Mouse (Mus musculus) gastrocnemius, postnatal 4 days (tissue): ENCODE measurements at regions not wholly inside any gene's neighbourhood (a gene's known extent, or its start where the extent isn't known, plus 50 kb on each side); places are given as distances from the start of the nearest gene placed in this dataset.

Experiments used
- DNase-seq, 2 experiments: peaks; one replicate each; pipeline ENCODE4 v3.0.0; 2021 to 2022; ENCODE audit warnings: low spot score in 2 of 2, mixed read lengths in 2 of 2

DNA sequence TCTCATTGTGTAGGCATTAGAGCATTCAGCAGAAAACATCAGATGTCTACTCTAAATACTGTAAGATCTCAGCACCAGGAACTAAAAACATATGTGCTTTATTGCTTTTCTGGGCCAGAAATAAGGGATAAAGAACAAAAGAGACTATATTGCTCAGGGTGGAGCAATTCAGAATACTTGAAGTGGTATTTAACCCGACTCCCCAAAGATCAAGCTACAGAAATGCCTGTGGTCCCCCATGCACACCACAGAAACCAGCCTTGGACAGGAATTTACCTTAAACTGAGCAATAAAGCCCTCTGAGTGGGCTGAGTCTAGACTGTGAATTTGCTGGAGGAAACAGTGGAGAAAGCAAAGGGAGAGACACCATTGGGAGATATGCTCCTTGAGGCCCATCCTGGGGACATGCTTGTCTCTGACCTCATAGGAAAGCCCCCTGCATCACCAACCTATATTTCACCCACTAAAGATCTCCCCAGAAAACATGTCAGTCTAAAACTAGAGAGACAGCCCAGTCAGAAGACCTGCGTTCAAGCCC is 197.3 kb upstream of the 4930412O13Rik start:
- no peak for DNase-seq

DNA sequence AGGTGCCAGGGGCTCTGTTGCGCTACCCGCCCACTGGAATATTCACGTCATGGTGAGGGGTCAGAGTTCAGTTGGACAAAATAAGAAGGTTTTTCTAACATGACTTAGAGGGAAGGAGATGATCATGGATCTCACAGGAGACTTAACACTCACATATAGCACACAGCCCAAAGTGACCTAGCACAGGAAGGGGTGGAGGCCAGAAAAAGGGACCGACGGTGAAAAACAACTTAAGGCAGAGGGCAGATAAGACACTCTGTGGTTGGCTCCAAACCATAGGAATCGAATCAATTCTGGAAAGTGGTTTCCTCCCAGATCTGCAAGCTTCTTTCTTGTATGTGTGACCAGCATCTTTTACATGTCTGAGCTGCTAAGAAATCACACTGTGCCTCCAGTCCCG is 192.9 kb upstream of the 4930412O13Rik start:
- no peak for DNase-seq

DNA sequence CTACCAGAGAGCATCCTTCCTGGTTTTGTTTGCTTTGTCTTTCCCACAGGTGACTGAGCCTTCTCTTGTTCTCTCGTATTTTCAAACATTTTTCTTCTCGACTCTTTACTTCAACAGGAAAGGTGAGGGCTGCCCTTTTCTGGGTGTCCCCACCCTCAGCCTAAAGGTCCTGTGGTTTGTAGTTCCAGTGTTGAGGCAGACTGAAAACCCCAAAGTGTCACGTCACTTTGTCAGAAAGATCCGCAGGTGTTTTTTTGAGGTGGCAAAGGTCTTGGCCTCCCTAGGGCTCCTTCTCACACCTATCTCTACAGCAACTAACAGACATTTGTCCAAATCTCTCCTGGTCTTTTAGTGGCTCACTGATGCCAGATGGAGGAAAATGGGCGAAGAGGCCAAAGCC is 191.5 kb upstream of the 4930412O13Rik start:
- DNase-seq, result no peak

DNA sequence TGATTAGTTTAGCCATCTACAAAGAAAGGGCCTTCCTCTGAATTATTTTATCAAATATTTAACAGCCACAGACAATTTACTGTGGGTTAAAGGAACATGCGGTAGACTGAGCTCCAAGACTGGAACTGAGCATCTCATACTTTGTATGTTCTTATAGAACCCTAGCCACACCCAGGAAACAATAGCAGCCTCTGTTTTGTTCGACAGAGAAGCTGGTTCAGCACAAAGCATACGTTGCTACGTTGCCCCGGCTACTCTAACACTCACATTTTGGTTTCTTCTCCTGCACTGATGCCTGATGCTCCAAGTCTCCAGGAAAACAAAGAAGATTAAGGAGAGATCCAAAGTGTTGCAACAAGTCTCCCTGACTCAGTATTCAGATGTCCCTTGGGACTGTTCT is 189.5 kb upstream of the 4930412O13Rik start:
- no peak for DNase-seq

DNA sequence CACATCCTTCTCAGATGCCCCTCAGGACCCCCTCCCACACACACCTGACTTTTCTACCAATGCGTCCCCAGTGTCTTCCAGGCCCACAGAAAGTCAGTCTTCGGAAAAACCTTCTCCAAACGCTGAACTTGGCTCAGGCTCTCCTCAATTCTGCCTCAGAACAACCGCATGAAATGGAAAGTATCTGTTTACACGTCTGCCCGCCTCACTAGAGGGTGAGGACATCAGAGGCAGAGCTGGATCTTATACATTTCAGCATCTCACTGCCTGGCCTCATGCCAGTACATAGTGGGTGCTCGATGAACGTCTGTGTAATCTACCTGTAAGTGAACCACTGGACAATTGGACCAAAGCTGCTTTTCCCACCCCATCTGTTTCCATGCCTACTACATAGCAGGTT is 189.1 kb upstream of the 4930412O13Rik start:
- no peak for DNase-seq

DNA sequence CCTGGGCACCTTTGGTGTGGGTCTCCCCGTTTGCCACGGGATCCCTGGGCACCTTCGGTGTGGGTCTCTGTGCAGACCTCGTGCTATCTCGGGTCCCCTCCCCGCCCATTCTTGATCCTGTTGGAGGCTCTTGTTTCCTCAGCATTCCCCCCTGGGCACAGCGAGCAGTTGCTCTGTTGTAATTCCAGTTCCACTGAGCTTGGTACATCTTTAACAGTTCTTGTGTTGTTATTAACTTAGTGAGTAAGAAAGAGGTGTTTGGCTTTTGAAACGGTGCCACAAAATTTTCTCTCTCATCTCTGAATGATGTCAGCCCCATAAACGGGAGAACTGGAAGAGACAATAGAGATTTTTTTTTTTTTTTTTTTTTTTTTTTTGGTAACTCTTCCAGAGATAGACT is 187.7 kb upstream of the 4930412O13Rik start:
- no peak for DNase-seq

DNA sequence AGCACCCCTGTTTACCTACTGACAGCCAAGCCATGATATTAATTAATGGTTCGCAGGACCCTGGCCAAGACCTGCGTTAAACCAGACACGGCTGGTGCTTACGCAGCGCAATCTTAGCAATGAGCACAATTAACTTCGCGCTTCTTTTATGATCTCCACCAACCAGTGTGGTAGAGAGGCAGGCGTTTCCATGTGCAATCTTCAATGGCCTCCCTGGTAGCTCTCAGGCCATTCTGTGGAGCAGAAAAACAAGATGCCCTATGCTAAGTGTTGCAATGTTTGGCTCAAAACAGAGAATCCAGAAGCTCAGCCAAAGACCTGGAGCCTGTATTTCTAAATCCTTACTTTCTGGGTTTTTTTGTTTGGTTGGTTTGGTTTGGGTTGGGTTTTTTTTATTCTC is 186.9 kb upstream of the 4930412O13Rik start:
- no peak for DNase-seq

DNA sequence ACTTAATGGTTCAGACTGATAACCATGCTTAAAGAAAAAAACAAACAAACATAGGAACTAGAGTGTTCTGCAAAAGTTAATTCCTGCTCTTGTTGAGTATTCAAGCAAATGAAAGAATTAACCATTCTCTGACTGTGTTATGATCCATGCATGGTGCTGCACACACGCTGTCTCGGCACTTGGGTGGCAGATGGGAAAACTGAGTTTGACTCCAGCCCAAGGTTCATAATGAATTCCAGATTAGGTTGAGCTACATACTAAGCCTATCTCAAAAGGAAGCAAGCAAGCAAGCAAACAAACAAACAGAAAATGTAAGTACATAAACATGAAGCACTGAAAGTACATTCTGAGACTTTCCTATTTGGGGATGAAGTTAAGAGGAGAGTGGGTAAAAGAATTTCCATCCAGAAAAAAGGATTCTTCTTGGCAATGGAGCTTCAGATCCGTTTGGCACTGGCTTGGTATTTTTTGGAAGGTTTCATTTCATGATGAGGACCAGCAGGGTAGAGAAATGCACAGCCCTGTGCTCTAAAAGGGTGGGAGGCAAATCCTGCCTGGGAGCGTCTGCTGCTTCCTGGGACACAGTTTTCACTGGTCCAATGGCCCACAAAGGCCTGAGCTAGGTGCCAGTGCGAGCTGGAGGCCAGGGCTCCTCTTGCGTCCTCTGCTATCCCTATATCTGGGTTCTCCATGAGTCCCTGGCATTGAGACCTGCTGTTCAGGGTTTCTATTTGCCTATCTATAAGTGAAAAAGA is 183.3 kb upstream of the 4930412O13Rik start:
- no peak for DNase-seq

DNA sequence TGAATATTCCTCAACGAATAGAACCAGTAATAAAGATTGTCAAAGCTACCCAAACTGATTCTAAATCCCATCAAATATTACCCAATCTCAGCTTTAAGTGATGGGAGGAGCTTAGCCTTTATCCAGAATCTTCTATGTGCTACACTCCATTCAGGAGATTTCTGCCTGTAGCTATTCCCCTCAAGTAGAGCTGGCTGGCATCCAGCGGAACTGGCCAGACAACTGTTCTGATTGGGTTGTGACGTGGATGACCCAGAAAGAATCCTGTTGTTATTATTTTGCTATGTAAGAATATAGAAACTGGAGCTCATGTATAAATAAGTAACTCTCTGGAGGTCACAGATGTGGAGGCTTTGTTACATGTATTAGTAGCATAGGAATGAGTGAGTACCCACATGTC is 176.8 kb upstream of the 4930412O13Rik start:
- DNase-seq, result no peak

DNA sequence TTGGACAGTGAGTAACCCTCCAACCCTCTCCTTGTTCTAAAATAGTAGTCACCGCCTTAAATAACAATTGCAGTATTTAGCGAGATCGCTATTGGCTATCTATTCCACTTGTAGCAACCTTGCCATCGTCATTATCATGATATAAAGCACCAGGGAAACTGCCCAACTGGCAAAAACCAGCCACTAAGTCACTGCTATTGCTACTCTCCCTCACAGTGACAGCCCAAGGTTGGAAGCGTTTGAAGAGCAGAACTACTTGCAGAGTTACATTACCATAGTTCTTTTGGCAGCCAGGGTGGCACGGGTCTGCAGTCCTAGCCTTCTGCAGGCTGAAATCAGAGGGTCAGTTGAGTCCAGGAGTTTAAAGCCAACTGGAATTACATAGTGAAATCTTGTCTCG is 171.6 kb upstream of the 4930412O13Rik start:
- no peak for DNase-seq

DNA sequence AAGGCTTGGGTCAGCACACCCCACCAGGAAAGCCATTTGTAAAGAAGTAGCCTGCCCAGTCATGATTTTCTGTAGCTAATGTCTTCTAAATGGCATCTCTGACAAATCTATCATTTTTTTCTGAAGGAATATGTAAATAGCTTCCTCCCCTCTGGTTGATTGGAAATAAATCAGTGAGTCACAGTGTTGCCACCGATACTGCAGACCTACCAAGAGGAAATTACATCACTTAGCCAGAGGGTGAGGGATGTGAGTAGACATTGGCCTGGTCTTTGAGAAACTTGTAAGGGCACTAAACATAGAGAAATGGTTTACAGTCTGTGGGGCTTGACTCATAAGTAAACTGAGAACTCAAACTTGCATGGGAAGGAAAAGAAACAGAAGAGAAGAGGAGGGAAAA is 163.1 kb upstream of the 4930412O13Rik start:
- DNase-seq, result no peak

DNA sequence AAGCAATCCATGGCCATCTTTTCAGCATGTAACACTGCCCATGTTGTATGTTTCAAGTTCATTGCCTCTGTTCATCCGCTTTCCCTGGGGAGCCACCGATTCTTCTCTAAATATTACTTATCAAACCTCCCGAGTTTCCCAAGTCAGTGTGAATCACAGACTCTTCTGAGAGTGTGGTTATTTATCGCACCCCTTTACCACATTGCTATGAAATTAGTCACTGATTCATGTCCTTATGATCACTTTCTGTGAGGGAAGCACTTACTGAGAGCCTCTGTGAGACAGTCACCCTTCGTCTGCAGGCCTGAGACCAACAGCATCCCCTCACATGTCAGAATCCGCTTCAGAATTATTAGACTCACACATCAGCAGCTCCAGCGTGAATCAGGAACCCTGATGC is 147.8 kb upstream of the 4930412O13Rik start:
- DNase-seq, result no peak

DNA sequence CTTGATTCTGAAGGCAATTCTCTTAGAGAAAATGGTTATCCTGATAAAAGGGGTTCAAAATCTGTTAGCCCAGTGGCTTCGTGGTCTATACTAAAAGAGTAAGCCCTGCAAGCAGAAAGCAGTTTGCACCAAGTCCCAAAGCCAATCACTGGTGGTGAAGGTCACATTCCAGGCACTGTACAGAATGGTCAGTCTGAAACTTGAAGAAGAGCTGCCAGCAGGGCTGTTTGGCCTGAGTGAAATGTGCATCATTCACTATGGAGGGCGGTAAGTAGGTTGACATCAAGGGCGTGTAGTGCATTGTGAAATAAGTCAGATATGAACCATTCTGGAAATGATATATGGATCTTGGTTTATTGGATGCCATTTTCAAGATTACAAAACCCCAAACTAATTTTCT is 136.9 kb upstream of the 4930412O13Rik start:
- no peak for DNase-seq

DNA sequence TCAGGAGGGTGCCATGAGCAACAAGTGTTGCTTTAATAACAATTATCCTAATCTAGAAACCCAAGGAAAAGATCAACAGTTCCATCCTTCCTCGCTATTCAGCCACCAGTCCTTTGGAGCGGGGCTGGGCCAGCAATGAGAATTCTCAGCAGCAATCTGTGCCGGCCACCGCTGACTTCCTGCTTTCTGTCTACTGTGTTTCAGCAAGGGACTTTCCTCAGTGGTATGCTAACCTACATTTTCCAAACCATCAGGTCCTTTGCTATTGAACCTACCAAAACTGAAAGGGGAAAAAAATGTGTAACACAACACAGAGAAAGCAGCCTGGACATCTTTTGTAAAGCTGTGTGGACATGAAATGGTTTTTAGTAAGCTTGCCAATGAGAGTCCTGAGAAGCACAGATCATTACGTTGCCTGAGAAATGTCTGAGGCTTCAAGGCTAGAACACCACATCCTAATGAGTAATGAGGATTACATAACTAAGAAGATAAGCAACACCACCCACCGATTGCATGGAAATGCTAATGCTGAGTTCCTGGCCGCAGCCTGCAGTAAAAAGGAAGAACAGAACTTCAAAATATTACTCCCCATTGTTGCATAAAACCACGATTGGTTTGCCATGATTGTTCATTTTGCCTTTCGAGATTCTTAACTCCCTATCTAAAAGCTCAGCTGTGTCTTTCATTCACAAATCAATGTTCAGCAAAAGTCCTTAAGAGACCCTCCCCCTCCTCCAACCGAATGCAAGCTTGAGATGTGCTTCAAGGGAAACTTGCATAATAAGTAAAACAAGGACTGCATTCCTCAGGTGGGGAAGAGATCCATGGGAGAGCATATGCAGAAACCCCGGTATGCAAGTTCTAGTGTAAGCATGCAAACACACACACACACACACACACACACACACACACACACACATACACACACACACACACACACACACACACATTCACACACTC is 130.9 kb upstream of the 4930412O13Rik start:
- DNase-seq, result no peak

DNA sequence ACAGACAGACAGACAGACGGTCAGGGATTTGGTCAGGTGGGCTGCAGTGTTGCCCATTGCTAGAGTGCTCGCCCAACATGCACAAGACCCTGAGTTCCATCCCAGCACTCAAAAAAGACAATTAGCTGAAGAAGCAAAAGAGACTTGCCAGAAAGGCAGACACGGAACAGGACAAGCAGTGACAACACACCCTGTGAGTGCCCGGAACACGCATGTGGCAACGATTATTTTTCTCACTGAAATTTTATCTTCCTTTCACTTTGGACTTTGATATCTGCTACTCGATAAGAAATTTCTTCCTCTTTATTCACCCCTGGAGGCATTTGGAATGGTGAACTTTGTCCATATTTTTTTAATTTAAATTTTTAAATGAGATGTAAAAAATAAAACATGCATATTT is 127.4 kb upstream of the 4930412O13Rik start:
- no peak for DNase-seq

DNA sequence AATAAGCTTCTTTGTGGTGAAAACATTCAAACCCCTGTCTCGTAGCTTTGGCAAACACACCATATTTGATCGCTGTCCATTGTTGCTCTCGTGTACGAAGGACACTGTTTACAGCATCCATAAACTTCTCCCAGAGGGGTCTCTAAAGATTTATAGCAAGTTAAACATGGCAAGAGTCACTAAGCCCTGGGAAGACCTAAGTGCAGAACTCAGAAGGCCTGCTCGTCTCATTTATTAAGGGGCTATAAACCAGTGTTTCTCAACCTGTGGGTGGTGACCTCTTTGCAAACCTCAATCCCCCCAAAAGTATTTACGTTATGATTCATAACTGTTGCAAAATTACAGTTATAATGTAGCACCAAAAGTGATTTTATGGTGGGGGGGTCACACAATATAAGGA is 126.9 kb upstream of the 4930412O13Rik start:
- no peak for DNase-seq

DNA sequence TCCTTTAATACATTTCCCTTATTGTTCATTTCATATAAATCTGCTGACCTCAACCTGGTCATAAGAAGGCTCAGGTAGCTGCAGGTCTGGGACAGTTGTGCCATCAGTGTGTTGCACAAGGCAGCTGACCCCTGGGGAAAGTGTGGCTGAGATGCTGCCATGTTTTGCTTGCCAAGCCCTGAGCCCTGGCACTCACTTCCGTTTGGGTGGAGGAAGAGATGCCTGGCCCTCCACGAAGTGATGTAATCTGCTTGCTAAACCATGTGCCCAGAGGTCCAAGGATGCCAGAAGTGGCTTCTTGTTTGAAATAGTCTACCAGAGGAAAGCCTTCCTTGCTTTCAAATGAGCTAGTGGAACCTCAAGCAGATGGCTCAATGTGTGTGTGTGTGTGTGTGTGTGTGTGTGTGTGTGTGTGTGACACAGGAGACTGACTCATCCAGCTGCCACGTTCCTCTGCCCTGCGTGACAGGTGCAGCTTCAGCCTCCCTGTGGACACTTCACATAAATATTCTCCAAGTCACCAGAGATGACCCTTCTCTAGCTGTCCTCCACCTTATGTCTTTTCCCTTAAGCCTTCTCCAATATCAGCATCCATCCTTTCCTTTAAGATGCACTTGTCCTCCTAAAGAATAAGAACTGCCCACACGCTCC is 123.2 kb upstream of the 4930412O13Rik start:
- no peak for DNase-seq

DNA sequence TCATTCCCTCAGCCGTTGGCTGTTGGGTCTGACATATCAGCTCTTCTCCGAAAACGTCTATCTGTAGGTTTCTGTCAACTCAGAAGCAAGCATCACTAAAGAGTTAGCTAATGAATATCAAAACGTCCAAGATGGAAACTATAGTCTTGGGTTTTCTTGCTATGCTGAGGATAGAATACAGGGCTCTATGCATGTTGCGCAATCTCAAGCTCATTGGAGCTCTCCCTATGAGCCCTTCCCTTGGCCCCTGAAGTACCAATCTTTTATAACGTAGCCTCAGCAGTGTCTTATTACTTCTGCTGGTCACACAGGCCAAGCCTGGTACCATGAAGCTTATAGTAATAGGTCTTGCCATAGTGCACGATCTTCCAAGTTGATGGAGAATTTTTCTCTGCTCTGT is 122.1 kb upstream of the 4930412O13Rik start:
- DNase-seq, result no peak

DNA sequence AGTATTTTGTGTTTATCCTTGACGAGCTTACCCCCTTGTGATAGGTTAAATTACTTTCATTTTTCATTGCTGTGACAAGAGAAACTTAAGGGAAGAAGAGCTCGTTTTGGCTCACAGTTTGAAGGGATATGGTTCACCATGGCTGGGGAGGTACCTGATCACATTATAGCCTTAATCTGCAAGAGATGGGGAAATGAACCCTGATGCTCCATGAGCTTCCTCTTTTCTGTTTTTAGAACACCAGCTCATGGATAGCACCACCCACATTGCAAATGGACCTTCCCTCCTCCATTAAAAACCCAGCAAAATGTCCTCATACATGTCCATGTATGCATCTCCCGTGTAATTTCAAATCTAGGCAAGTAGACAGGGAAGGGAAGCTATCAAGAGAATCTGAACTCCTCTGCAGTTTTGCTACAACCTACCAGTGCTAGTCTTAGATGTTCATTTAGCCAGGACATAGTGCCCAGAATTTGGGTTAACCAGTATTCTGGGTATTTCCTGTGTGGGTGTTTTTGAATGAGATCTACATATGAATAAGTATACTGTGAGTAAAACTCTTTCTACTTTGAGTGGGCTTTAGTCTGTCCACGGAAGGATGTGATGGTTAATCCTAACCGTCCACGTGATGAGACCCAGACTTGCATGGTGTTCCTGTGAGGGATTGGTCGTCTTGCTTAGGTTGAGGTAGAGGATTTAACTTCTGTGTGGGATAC is 121.5 kb upstream of the 4930412O13Rik start:
- DNase-seq, result no peak

DNA sequence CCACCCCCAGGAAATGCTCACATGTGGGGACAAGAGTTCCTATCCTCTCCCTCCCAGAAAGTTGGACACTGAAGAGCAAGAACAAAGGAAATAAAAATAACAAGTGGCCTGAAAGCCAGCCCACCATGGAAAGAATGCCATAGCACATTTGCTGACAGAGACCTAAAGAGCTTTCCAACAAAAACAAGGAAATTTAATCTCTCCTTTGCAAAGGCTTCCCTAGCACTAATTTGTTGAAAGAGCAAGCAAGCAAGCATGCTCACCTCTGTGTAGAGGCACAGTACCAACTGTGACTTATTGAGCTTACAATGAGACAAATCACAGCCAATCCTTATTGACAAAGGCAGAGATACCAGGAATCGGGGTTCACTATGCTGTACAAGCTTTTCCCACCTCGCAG is 100.9 kb upstream of the 4930412O13Rik start:
- no peak for DNase-seq

DNA sequence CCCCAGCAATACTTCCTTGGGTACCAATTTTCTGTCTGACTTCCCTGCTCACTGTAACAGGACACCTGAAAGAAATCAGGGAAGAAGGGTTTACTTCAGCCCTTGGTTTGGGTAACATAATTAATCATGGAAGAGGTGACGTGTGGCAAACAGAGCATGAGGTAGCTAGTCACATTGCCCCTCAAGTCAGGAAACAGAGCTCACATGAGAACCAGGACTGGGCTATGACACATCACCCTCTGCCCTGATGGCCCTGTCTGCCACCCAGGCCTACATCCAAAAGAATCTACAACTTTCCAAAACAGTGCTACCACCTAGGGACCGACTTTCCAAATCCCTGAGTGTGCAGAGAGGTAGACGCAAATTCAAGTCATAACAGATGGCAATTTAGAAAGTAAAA is 98.4 kb upstream of the 4930412O13Rik start:
- no peak for DNase-seq
